Mouse (Mus musculus) heart, postnatal 0 days (tissue): ENCODE measurements around the gene Pgam1.

Source experiments
- CTCF ChIP-seq: IDR thresholded peaks from 2 replicates; pipeline ENCODE4 v1.5.1; 2016; ENCODE audit warnings: antibody characterized with exemption, control low read depth, low read depth
- EP300 ChIP-seq: IDR thresholded peaks from 2 replicates; pipeline ENCODE4 v1.6.1; 2016; ENCODE audit warnings: antibody characterized with exemption, low read depth

DNA sequence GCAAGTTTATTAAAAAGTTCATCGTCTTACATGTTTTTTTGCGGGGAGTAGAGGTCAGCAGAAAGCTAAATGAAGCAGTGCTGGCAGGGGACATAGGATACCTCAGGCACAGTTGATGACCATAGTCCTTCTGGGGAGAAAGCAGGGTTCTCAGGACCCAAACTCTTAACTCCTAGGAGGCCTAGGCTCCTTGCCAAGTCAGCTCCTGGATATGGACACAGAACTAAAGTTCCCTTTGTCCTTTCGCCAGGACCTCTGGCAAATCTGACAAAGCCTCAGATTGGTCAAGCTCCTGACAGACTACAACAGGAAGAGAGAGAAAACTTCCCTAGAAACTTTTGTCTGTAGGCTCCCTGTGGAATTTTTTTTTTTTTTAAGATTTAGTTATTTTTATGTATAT is 3.0 kb upstream of the Pgam1 start:
- no peak for TF ChIP-seq CTCF
- no peak for TF ChIP-seq EP300
